8 mouse cellular contexts compared by ENCODE assay signal in genomic region chr11:98795015-98795713, GRCm38 (mm10). TPM values are rescaled to one million over a fixed set of nuclear protein-coding genes. Genes with fewer than 3 reads are reported as not detected.
DNase-seq lines count a peak whose midpoint lies in the region; ATAC-seq and TF ChIP-seq lines count a peak whose summit lies in the region.

Gene Msl1 (plus strand): TSS chr11:98795516.

- peak within 1 kb of the TSS; percentile 99 for H3K27ac ChIP-seq in forebrain, embryonic 15.5 days (replicated peaks)
- H3K27ac ChIP-seq in neural tube, embryonic 15.5 days (replicated peaks) = peak within 1 kb of the TSS; percentile 100

- TF ChIP-seq CTCF in E14TG2a.4 (conservative IDR thresholded peaks at IDR 0.05; ENCODE audit: low read length) = no peak
- no peak for TF ChIP-seq CTCF in lung, adult 2 months (IDR thresholded peaks at IDR 0.05; ENCODE audit: insufficient read depth, low read length)

- intact Hi-C loops in heart, postnatal 10 days (cut with DNase I) = no loop called here

- peaks cover 56% of the 10 kb centered on the region for H3K4me1 ChIP-seq in E14TG2a.4 (replicated peaks; ENCODE audit: low read depth, low read length)
- H3K4me1 ChIP-seq in forebrain, embryonic 15.5 days = peaks cover 37% of the 10 kb centered on the region
- H3K4me1 ChIP-seq in lung, adult 2 months (ENCODE audit: control insufficient read depth, insufficient read depth, low read length) = peaks cover 17% of the 10 kb centered on the region
- H3K4me1 ChIP-seq in neural tube, embryonic 15.5 days = peaks cover 40% of the 10 kb centered on the region

- peaks cover 26% of the 10 kb centered on the region for H3K36me3 ChIP-seq in E14TG2a.4 (ENCODE audit: insufficient read depth, low read length)
- H3K36me3 ChIP-seq in forebrain, embryonic 15.5 days = peaks cover 13% of the 10 kb centered on the region
- peaks cover 13% of the 10 kb centered on the region for H3K36me3 ChIP-seq in neural tube, embryonic 15.5 days

- TF ChIP-seq POLR2A in lung, adult 2 months (IDR thresholded peaks at IDR 0.05; ENCODE audit: borderline replicate concordance, extremely low read depth, low read depth, low read length) = no peak; the same call in none of the 2 replicates

- peaks cover 16% of the 10 kb centered on the region for H3K9me3 ChIP-seq in E14TG2a.4 (ENCODE audit: low read length)
- H3K9me3 ChIP-seq in forebrain, embryonic 15.5 days = no peaks in the 10 kb centered on the region
- H3K9me3 ChIP-seq in neural tube, embryonic 15.5 days (replicated peaks) = no peaks in the 10 kb centered on the region

- H3K4me3 ChIP-seq in E14TG2a.4 (replicated peaks; ENCODE audit: low read length) = peak within 1 kb of the TSS; percentile 91
- peak within 1 kb of the TSS; percentile 81 for H3K4me3 ChIP-seq in forebrain, embryonic 15.5 days
- H3K4me3 ChIP-seq in lung, adult 2 months (replicated peaks; ENCODE audit: extremely low read depth, low read depth, low read length) = peak within 1 kb of the TSS; percentile 98
- peak within 1 kb of the TSS; percentile 71 for H3K4me3 ChIP-seq in neural tube, embryonic 15.5 days (replicated peaks)

- ATAC-seq in forebrain, embryonic 15.5 days (replicated peaks) = peak; percentile 43
- ATAC-seq in neural tube, embryonic 15.5 days (ENCODE audit: low FRiP score) = peak; percentile 53

- peak within 1 kb of the TSS; percentile 83 for H3K4me2 ChIP-seq in forebrain, embryonic 15.5 days (replicated peaks)
- H3K4me2 ChIP-seq in neural tube, embryonic 15.5 days = peak within 1 kb of the TSS; percentile 94

- DNase-seq in c-Kit-positive CD71-positive TER-119-positive erythroid progenitor cells, embryonic 14.5 days (ENCODE audit: low spot score) = peak; percentile 77
- peak; percentile 92 to 94 for DNase-seq in heart, postnatal 10 days
- DNase-seq in kidney, postnatal 4 days = peak; percentile 90 to 94
- peak; percentile 90 for DNase-seq in lung, adult 2 months
- peak; percentile 80 to 84 for DNase-seq in thymus, adult 18-20 months

- peaks cover 21% of the 10 kb centered on the region for H3K27me3 ChIP-seq in E14TG2a.4 (ENCODE audit: insufficient read depth, low read length)
- H3K27me3 ChIP-seq in forebrain, embryonic 15.5 days = no peaks in the 10 kb centered on the region
- H3K27me3 ChIP-seq in neural tube, embryonic 15.5 days (replicated peaks) = no peaks in the 10 kb centered on the region

- under 1% methylated on average over 65 of the region's 89 CpGs for WGBS in forebrain, embryonic 15.5 days
- WGBS in lung, adult 2 months = 1% methylated on average over 71 of the region's 89 CpGs
- WGBS in neural tube, embryonic 15.5 days = under 1% methylated on average over 50 of the region's 89 CpGs

- peak within 1 kb of the TSS; percentile 96 for H3K9ac ChIP-seq in forebrain, embryonic 15.5 days (replicated peaks)
- peak within 1 kb of the TSS; percentile 90 for H3K9ac ChIP-seq in neural tube, embryonic 15.5 days (replicated peaks)

RNA-seq across cellular contexts. Expression of gene Msl1, which starts in this region (rescaled TPM):
- 30.2 and 31.7 TPM in 2 replicates for polyA plus RNA-seq in forebrain, embryonic 15.5 days (2015; fragmentation: Nextera tagmentation; extraction: Ambion mirVana)
- total RNA-seq in heart, postnatal 10 days (2021) = 10 to 100 TPM; 70.3 to 83.4 TPM
- 39.0 and 54.3 TPM in 2 replicates for polyA plus RNA-seq in lung, adult 2 months (2012; rRNA removed)
- 27.5 and 30.1 TPM in 2 replicates for polyA plus RNA-seq in neural tube, embryonic 15.5 days (2015; fragmentation: Nextera tagmentation; extraction: Ambion mirVana)

Comparison
In these comparisons a context has a peak if more than half of its experiments do, and no peak if none do; other contexts are left out.
1. Peak in every context shown above with its lines: DNase-seq, ATAC-seq, H3K4me3 ChIP-seq and H3K27ac ChIP-seq.